Mouse (Mus musculus) hematopoietic stem cell, adult 5-6 weeks (primary cell): ENCODE results near the gene Agbl3. TPM values are rescaled to one million over a fixed set of nuclear protein-coding genes. Genes with fewer than 3 reads are reported as not detected.

ENCODE experiments used
- ATAC-seq, 2 experiments: fragments of 125-278 bp in 1 of 2; replicated peaks in 1 of 2; 2 replicates each; pipeline ENCODE4 v1.8.0; 2016 to 2017; ENCODE audit warnings: inconsistent platforms in 2 of 2, mild to moderate bottlenecking in 2 of 2, moderate number of reproducible peaks in 2 of 2, low read depth in 1 of 2, moderate TSS enrichment in 1 of 2; ENCODE audit not compliant: low FRiP score in 2 of 2, poor library complexity in 2 of 2, severe bottlenecking in 2 of 2, insufficient read depth in 1 of 2, low TSS enrichment in 1 of 2
- total RNA-seq: library from RNA; stranded (forward); fragments of 172-1452, 232-1000 nt; gene quantifications from 2 replicates; pipeline ENCODE4 v1.2.3, GENCODE M21; 2017

The Agbl3 gene
- total RNA-seq, 1 experiment from 2014 or later = 7.1 TPM

DNA sequence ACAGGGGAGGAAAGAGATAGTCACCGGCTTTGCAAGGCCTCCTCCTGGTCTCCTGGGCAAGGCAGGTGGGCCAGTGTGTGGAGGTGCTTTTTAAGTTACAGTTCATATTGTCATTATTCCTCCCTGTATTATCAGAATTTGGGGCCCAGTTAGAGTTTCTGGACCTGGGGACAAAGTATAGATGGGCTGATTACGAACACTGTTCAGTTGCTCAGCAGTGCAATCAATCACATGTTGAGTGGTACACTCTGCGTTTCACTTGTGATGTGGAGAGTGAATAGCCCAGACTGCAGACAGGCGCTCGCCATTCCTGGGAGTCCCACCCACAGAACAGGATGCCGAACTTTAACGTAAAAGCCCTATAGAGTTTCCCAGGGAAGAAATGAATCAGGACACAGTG lies 104.5 kb downstream of the Agbl3 start:
- ATAC-seq = no peak

- no peak for ATAC-seq
Measured at GRCm38 (mm10) chr6:34887131-34887850, 107.1 kb downstream of the Agbl3 start.

DNA sequence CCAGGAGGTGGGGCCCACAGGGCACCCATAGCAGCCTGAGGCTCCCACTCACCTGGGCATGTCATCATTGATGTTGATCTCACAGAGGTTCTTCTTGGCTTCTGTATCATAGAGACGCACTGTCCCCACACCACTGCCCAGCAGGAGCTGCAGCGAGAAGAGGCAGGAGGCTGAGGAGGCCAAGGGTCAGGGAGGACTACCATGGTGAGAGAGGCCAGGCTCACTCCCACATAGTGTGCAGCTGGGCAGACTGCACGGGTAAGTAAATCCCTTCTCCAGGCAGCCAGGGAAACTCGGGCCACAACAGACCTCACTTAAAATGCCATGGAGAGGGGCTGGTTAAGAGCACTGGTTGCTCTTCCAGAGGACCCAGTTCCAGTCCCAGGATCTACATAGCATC lies 109.0 kb downstream of the Agbl3 start:
- ATAC-seq = no peak

DNA sequence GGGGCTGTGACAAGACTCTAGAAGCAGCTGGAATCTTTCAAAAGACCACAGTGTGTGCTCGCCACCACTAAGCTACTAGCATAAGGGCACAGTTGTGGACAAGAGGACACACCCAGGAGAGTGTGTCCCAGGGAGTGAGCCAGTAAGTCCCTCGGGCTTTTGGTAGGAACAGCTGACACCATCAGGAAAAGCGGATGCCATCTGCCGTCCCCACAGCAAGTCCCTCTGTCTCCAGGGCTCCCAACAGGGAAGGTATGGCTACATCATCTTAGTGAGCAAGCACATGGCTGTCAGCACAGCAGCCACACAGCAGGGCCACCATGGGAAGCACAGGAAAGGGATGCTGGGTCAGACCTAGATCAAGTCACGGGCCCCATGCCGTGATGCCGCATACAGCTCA lies 115.3 kb downstream of the Agbl3 start:
- ATAC-seq = no peak

- ATAC-seq = no peak; a peak in 1 of 4 replicates
Measured at GRCm38 (mm10) chr6:34896168-34896780, 116.0 kb downstream of the Agbl3 start.

- no peak for ATAC-seq
Measured at GRCm38 (mm10) chr6:34899127-34899526, 118.9 kb downstream of the Agbl3 start.

DNA sequence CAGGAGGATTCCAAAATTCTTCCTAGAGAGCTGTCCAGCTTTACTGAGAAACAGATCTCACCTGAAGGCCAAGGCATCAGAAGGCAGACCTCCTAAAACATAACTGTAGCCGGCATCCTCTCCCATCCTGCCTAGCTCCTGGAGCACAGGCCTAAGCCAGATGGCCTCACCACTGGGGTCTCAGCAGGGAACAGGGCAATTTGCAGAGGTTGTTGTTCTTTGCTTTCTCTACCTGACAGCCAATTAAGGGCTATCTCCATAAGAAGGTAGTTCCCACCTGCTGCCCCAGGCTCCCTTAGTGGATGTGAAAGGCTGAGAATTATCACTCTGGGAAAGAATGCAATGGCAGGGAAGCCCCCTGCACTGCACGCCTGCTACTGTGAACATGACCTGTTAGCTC lies 120.8 kb downstream of the Agbl3 start:
- no peak for ATAC-seq

GRCm38 (mm10) chr6:34901911-34902444 lies 121.7 kb downstream of the Agbl3 start:
- no peak for ATAC-seq

- no peak for ATAC-seq
Measured at GRCm38 (mm10) chr6:34902578-34902977, 122.3 kb downstream of the Agbl3 start.

GRCm38 (mm10) chr6:34903441-34903840 lies 123.2 kb downstream of the Agbl3 start:
- no peak for ATAC-seq

- ATAC-seq = no peak
Measured at GRCm38 (mm10) chr6:34903851-34904250, 123.6 kb downstream of the Agbl3 start.

DNA sequence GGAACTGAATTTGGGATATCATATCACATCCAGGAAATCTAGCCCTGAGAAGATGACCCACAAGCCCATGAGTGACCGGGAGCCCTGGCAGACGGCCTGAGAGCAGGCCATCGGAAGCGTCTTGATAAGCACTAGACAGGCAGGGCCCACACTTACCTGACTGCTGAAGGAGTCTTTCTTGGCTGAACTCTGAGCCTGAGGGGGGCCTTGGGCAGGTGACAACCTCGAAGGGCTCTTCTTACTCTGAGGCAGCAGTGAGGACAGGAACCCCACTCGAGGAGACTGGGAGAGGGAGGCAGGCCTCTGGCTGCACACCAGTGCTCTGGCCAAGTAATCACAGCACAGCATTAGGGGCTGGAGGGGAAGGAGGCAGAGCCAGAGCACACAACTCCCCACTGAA lies 124.1 kb downstream of the Agbl3 start:
- no peak for ATAC-seq

GRCm38 (mm10) chr6:34906125-34906524 lies 125.9 kb downstream of the Agbl3 start:
- no peak for ATAC-seq

- ATAC-seq = no peak
Measured at GRCm38 (mm10) chr6:34906661-34907060, 126.4 kb downstream of the Agbl3 start.

GRCm38 (mm10) chr6:34907121-34907614 lies 126.9 kb downstream of the Agbl3 start:
- no peak for ATAC-seq

GRCm38 (mm10) chr6:34907696-34908260 lies 127.5 kb downstream of the Agbl3 start:
- ATAC-seq = no peak
